Mouse (Mus musculus): ENCODE measurements around the gene Lyl1.

Lyl1 gene

GRCm38 (mm10) chr8:84739401-84739742 lies 38.1 kb downstream of the Lyl1 start:
- intact Hi-C loops (cut with DNase I): no loop called here

GRCm38 (mm10) chr8:84740895-84741843 lies 39.9 kb downstream of the Lyl1 start:
- intact Hi-C loops (cut with DNase I): no loop called here

- intact Hi-C loops (cut with DNase I): no loop called here
These were observed 41.2 kb downstream of the Lyl1 start for GRCm38 (mm10) chr8:84742171-84743053.

- intact Hi-C loops (cut with DNase I): no loop called here
These were observed 41.8 kb downstream of the Lyl1 start for GRCm38 (mm10) chr8:84743054-84743415.

GRCm38 (mm10) chr8:84743517-84744420 lies 42.5 kb downstream of the Lyl1 start:
- intact Hi-C loops (cut with DNase I): no loop called here

GRCm38 (mm10) chr8:84745032-84745925 lies 44.0 kb downstream of the Lyl1 start:
- intact Hi-C loops (cut with DNase I): no loop called here

DNA sequence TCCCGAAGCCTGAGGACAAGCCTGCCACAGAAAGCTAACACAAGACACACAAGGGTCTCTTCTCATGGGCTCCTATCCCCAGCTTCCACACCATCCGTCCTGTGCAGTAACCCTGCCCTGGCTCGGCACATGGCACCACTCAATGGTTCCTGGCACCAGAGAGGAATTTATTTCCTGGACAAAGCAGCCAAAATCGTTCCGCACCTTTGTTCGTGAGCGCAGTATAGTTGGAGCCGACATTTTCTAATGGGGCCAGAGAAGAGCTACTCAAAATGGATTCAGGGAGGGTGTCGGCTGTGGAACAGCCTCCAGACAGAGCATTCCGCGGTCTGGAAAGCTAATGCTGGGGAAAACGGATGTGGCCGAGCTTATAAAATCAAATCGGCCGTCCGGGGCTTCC lies 48.3 kb downstream of the Lyl1 start:
- intact Hi-C loops (cut with DNase I): no loop called here

DNA sequence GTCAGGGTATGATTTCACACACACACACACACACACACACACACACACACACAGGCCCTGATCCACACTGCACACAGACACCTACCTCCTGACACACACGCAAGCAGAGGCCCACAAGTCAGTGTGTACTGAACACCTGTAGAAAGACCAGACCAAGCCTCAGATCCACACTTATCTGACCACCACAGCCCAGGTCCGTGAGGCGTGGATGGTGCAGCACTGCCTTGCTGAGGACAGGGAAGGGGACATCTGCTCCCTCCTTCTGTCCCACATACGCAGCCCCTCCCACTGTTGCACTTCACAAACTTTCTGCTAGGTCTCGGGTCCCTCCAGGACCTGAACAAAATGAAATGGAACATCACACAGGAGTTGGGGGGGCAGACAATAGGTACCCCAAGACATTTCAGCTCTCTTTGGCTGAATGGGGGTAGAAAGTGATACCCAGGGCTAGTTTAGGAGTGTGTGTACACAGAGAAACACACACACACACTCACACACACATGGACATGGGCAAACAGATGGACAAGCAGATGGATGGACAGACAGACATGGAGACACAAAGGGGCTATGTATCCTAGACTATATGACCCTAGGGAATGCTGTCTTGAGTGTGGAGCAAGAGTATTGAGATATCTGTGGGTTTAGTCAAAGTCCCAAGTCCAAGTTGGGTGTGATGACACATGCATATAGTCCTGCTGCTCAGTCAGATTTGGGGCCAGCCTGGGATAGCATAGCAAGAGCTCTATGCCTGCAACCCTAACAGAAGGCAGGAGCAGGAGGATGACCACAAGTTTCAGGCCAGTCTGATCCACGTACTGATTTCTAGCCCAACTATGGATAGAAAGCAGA lies 51.7 kb downstream of the Lyl1 start:
- intact Hi-C loops (cut with DNase I): no loop called here

All from adrenal gland (tissue).